Comparison of ENCODE assay signal across 9 mouse cellular contexts in genomic region chr2:142253913-142254312, GRCm38 (mm10).
A peak's percentile ranks its signal among the peaks of the same experiment; 100 is the strongest.
DNase-seq lines count a peak whose midpoint lies in the region; ATAC-seq lines count a peak whose summit lies in the region.
"Had no signal": no experiment of that assay in that cellular context is flagged by ENCODE, and none has a peak within 500 bp of the region (broad histone marks: within the 10 kb centered on the region; RNA-seq: fewer than 3 reads in every experiment).

No protein-coding gene starts in this region.

- WGBS in heart, embryonic 11.5 days (ENCODE audit: insufficient replicate concordance): 17% methylated on average over 11 of the region's 11 CpGs
- WGBS in limb, embryonic 10.5 days: 26% methylated on average over 11 of the region's 11 CpGs
- 5% methylated on average over 11 of the region's 11 CpGs for WGBS in midbrain, embryonic 15.5 days

- H3K4me1 ChIP-seq in heart, embryonic 11.5 days (ENCODE audit: control insufficient read depth, insufficient read depth, low read length): no peaks in the 10 kb centered on the region
- peaks cover 12% of the 10 kb centered on the region for H3K4me1 ChIP-seq in limb, embryonic 10.5 days
- H3K4me1 ChIP-seq in midbrain, embryonic 15.5 days: peaks cover 13% of the 10 kb centered on the region

- no peak overlapping the region for H3K27ac ChIP-seq in heart, embryonic 11.5 days (ENCODE audit: low read depth, low read length)
- H3K27ac ChIP-seq in limb, embryonic 10.5 days: no peak overlapping the region; the same call in 1 of the 2 replicates
- 0 out of 2 replicates have a peak overlapping the region, but pooled peaks have one; percentile 56 for H3K27ac ChIP-seq in midbrain, embryonic 15.5 days

- ATAC-seq in heart, embryonic 11.5 days (replicated peaks; ENCODE audit: insufficient number of reproducible peaks, low FRiP score, low TSS enrichment): no peak
- peak; percentile 88 for ATAC-seq in granulocyte monocyte progenitor cell, adult 5-6 weeks (replicated peaks; ENCODE audit: poor library complexity, severe bottlenecking)
- ATAC-seq in midbrain, embryonic 15.5 days (replicated peaks): peak; percentile 85

- H3K4me2 ChIP-seq in heart, embryonic 11.5 days: no peak overlapping the region
- H3K4me2 ChIP-seq in midbrain, embryonic 15.5 days: peak overlapping the region; percentile 43

- peak; percentile 70 for DNase-seq in heart, adult 11 months
- peak; percentile 84 for DNase-seq in embryo, embryonic 11 days
- DNase-seq in kidney, adult 8-10 months: peak; percentile 25 to 65
- DNase-seq in limb, embryonic 10.5 days (ENCODE audit: low spot score): peak; percentile 86
- DNase-seq in telencephalon, adult 2 months (ENCODE audit: low read depth, low spot score): peak; percentile 65

- no peak overlapping the region for H3K4me3 ChIP-seq in heart, embryonic 11.5 days (ENCODE audit: low read depth, low read length)
- no peak overlapping the region for H3K4me3 ChIP-seq in limb, embryonic 10.5 days
- H3K4me3 ChIP-seq in midbrain, embryonic 15.5 days: 0 out of 2 replicates have a peak overlapping the region, but pooled peaks have one; percentile 15
- H3K4me3 ChIP-seq: myocyte had no signal

- H3K27me3 ChIP-seq in heart, embryonic 11.5 days (ENCODE audit: control insufficient read depth, insufficient read depth, low read length): no peaks in the 10 kb centered on the region
- peaks cover 5% of the 10 kb centered on the region; the same call in 1 of the 2 replicates for H3K27me3 ChIP-seq in limb, embryonic 10.5 days (ENCODE audit: low read depth, poor library complexity, severe bottlenecking)
- H3K27me3 ChIP-seq in midbrain, embryonic 15.5 days (replicated peaks): no peaks in the 10 kb centered on the region; the same call in 1 of the 2 replicates

- H3K9ac ChIP-seq in heart, embryonic 11.5 days (ENCODE audit: low read depth, low read length): no peak overlapping the region
- H3K9ac ChIP-seq in midbrain, embryonic 15.5 days: no peak overlapping the region; the same call in 1 of the 2 replicates

- H3K9me3 ChIP-seq in heart, embryonic 11.5 days (replicated peaks; ENCODE audit: control insufficient read depth, low read length): no peaks in the 10 kb centered on the region
- H3K9me3 ChIP-seq in limb, embryonic 10.5 days (replicated peaks): no peaks in the 10 kb centered on the region
- no peaks in the 10 kb centered on the region for H3K9me3 ChIP-seq in midbrain, embryonic 15.5 days

- H3K36me3 ChIP-seq in heart, embryonic 11.5 days (ENCODE audit: control insufficient read depth, insufficient read depth, low read length): no peaks in the 10 kb centered on the region
- H3K36me3 ChIP-seq in limb, embryonic 10.5 days: no peaks in the 10 kb centered on the region
- no peaks in the 10 kb centered on the region for H3K36me3 ChIP-seq in midbrain, embryonic 15.5 days (replicated peaks)
